Mouse (Mus musculus) MEL (cell line): ENCODE data around the gene Gnat2. TPM values are rescaled to one million over a fixed set of nuclear protein-coding genes. Genes with fewer than 3 reads are reported as not detected.
A peak's percentile ranks its signal among the peaks of the same experiment; 100 is the strongest.

ENCODE experiments used
- DNase-seq: peaks from one replicate; pipeline ENCODE4 v3.0.0; 2011; ENCODE audit warnings: low read depth, low spot score
- H3K27ac ChIP-seq: 2 replicates; pipeline ENCODE4 v1.5.1; 2012; ENCODE audit warnings: low read depth, mild to moderate bottlenecking, control low read depth, low read length, moderate library complexity; ENCODE audit not compliant: control insufficient read depth
- H3K27me3 ChIP-seq, 2 experiments: fragments of 150-350 bp in 1 of 2; sonication (generic) in 1 of 2; 2 replicates each; pipeline ENCODE4 v1.6.1; 2012; ENCODE audit warnings: low read length in 2 of 2, mild to moderate bottlenecking in 2 of 2, improper control_type of control experiment in 1 of 2, moderate library complexity in 1 of 2; ENCODE audit not compliant: insufficient read depth in 2 of 2, control insufficient read depth in 1 of 2
- H3K36me3 ChIP-seq, 2 experiments: 2 replicates each; pipeline ENCODE4 v1.6.1; 2012 to 2014; ENCODE audit warnings: low read length in 2 of 2, improper control_type of control experiment in 1 of 2, inconsistent platforms in 1 of 2, mild to moderate bottlenecking in 1 of 2; ENCODE audit not compliant: insufficient read depth in 2 of 2, control insufficient read depth in 1 of 2
- H3K4me1 ChIP-seq, 2 experiments: fragments of 150-350 bp in 1 of 2; sonication (generic) in 1 of 2; 2 replicates each; pipeline ENCODE4 v1.6.1; 2012; ENCODE audit warnings: low read length in 2 of 2, improper control_type of control experiment in 1 of 2, mild to moderate bottlenecking in 1 of 2; ENCODE audit not compliant: insufficient read depth in 2 of 2, control insufficient read depth in 1 of 2
- H3K4me3 ChIP-seq, 2 experiments: fragments of 150-350 bp in 1 of 2; sonication (generic) in 1 of 2; 2 replicates each; pipeline ENCODE4 v1.5.1; 2012; ENCODE audit warnings: low read depth in 2 of 2, low read length in 2 of 2, mild to moderate bottlenecking in 2 of 2, moderate library complexity in 2 of 2, control low read depth in 1 of 2, improper control_type of control experiment in 1 of 2; ENCODE audit not compliant: control insufficient read depth in 1 of 2, insufficient read depth in 1 of 2
- H3K79me2 ChIP-seq: 2 replicates; pipeline ENCODE4 v1.6.1; 2012; ENCODE audit warnings: mild to moderate bottlenecking, low read length, moderate library complexity; ENCODE audit not compliant: control insufficient read depth, poor library complexity, insufficient read depth
- H3K9ac ChIP-seq: 2 replicates; pipeline ENCODE4 v1.6.1; 2012; ENCODE audit warnings: low read depth, mild to moderate bottlenecking, control low read depth, low read length, moderate library complexity; ENCODE audit not compliant: control insufficient read depth, poor library complexity, severe bottlenecking
- H3K9me3 ChIP-seq: fragments of 150-350 bp; sonication (generic); replicated peaks from 2 replicates; pipeline ENCODE4 v1.6.1; 2012; ENCODE audit warnings: mild to moderate bottlenecking, low read length, improper control_type of control experiment, moderate library complexity; ENCODE audit not compliant: insufficient read depth
- BHLHE40 ChIP-seq: IDR thresholded peaks from 2 replicates; pipeline ENCODE4 v1.6.1; 2012; ENCODE audit warnings: low read depth, mild to moderate bottlenecking, inconsistent platforms, low read length, improper control_type of control experiment, borderline replicate concordance
- CHD1 ChIP-seq: IDR thresholded peaks from 2 replicates; pipeline ENCODE4 v1.6.1; 2012; ENCODE audit warnings: low read depth, mild to moderate bottlenecking, inconsistent platforms, low read length, improper control_type of control experiment
- CHD2 ChIP-seq: IDR thresholded peaks from 2 replicates; pipeline ENCODE4 v1.6.1; 2011; ENCODE audit warnings: low read length, improper control_type of control experiment
- CTCF ChIP-seq, 3 experiments: IDR thresholded peaks in 2 of 3; conservative IDR thresholded peaks in 1 of 3; 2 replicates each; pipeline ENCODE4 v1.5.1; 2011 to 2012; ENCODE audit warnings: low read length in 3 of 3, low read depth in 2 of 3, mild to moderate bottlenecking in 2 of 3, improper control_type of control experiment in 1 of 3, inconsistent platforms in 1 of 3, mixed read lengths in 1 of 3, moderate library complexity in 1 of 3; ENCODE audit not compliant: control insufficient read depth in 1 of 3, insufficient read depth in 1 of 3, poor library complexity in 1 of 3, severe bottlenecking in 1 of 3
- E2F4 ChIP-seq: IDR thresholded peaks from 2 replicates; pipeline ENCODE4 v1.6.1; 2011; ENCODE audit warnings: low read depth, low read length, improper control_type of control experiment, borderline replicate concordance
- ETS1 ChIP-seq: IDR thresholded peaks from 2 replicates; pipeline ENCODE4 v1.6.1; 2012; ENCODE audit warnings: low read depth, mild to moderate bottlenecking, inconsistent platforms, low read length, improper control_type of control experiment, moderate library complexity
- GABPA ChIP-seq: IDR thresholded peaks from 2 replicates; pipeline ENCODE4 v1.6.1; 2012; ENCODE audit warnings: low read depth, mild to moderate bottlenecking, inconsistent platforms, low read length, improper control_type of control experiment, moderate library complexity
- GATA1 ChIP-seq: IDR thresholded peaks from 2 replicates; pipeline ENCODE4 v1.6.1; 2011; ENCODE audit warnings: low read depth, low read length, improper control_type of control experiment
- HCFC1 ChIP-seq: IDR thresholded peaks from 2 replicates; pipeline ENCODE4 v1.6.1; 2012; ENCODE audit warnings: low read depth, mild to moderate bottlenecking, inconsistent platforms, low read length, improper control_type of control experiment, moderate library complexity
- JUND ChIP-seq: IDR thresholded peaks from 2 replicates; pipeline ENCODE4 v1.6.1; 2011; ENCODE audit warnings: low read depth, mild to moderate bottlenecking, improper control_type of control experiment, low read length
- MAX ChIP-seq: IDR thresholded peaks from 2 replicates; pipeline ENCODE4 v1.6.1; 2011; ENCODE audit warnings: low read length, improper control_type of control experiment
- MXI1 ChIP-seq: IDR thresholded peaks from 2 replicates; pipeline ENCODE4 v1.6.1; 2011; ENCODE audit warnings: mild to moderate bottlenecking, low read depth, low read length, improper control_type of control experiment
- MYC ChIP-seq: IDR thresholded peaks from 2 replicates; pipeline ENCODE4 v1.6.1; 2011; ENCODE audit warnings: low read depth, mild to moderate bottlenecking, low read length, improper control_type of control experiment, moderate library complexity
- NELFE ChIP-seq: IDR thresholded peaks from 2 replicates; pipeline ENCODE4 v1.6.1; 2011; ENCODE audit warnings: low read depth, low read length, improper control_type of control experiment
- NRF1 ChIP-seq: IDR thresholded peaks from 2 replicates; pipeline ENCODE4 v1.6.1; 2014; ENCODE audit warnings: low read depth, mild to moderate bottlenecking, inconsistent platforms, low read length, improper control_type of control experiment, moderate library complexity; ENCODE audit not compliant: poor library complexity, insufficient read depth, severe bottlenecking
- POLR2A ChIP-seq, 2 experiments: IDR thresholded peaks; 2 replicates each; pipeline ENCODE4 v1.6.1; 2011 to 2012; ENCODE audit warnings: low read length in 2 of 2, mild to moderate bottlenecking in 2 of 2, control low read depth in 1 of 2, improper control_type of control experiment in 1 of 2, low read depth in 1 of 2, moderate library complexity in 1 of 2; ENCODE audit not compliant: control insufficient read depth in 1 of 2, insufficient read depth in 1 of 2, poor library complexity in 1 of 2
- POLR2AphosphoS2 ChIP-seq: IDR thresholded peaks from 2 replicates; pipeline ENCODE4 v1.6.1; 2011; ENCODE audit warnings: low read length, improper control_type of control experiment
- SIN3A ChIP-seq: IDR thresholded peaks from 2 replicates; pipeline ENCODE4 v1.6.1; 2012; ENCODE audit warnings: low read length, improper control_type of control experiment, inconsistent platforms
- SMC3 ChIP-seq: IDR thresholded peaks from 2 replicates; pipeline ENCODE4 v1.6.1; 2011; ENCODE audit warnings: low read depth, low read length, improper control_type of control experiment
- TCF12 ChIP-seq: IDR thresholded peaks from 2 replicates; pipeline ENCODE4 v1.6.1; 2014; ENCODE audit warnings: low read depth, mild to moderate bottlenecking, inconsistent platforms, low read length, improper control_type of control experiment, moderate library complexity
- UBTF ChIP-seq: IDR thresholded peaks from 2 replicates; pipeline ENCODE4 v1.6.1; 2012; ENCODE audit warnings: low read depth, mild to moderate bottlenecking, inconsistent platforms, low read length, improper control_type of control experiment, moderate library complexity, borderline replicate concordance; ENCODE audit not compliant: insufficient read depth
- USF1 ChIP-seq: IDR thresholded peaks from 2 replicates; pipeline ENCODE4 v1.6.1; 2014; ENCODE audit warnings: low read depth, mild to moderate bottlenecking, inconsistent platforms, low read length, improper control_type of control experiment, moderate library complexity
- ZKSCAN1 ChIP-seq: IDR thresholded peaks from 2 replicates; pipeline ENCODE4 v1.6.1; 2012; ENCODE audit warnings: low read depth, mild to moderate bottlenecking, inconsistent platforms, low read length, improper control_type of control experiment, moderate library complexity
- ZNF384 ChIP-seq: IDR thresholded peaks from 2 replicates; pipeline ENCODE4 v1.6.1; 2012; ENCODE audit warnings: low read depth, mild to moderate bottlenecking, inconsistent platforms, low read length, improper control_type of control experiment
- polyA plus RNA-seq, 2 experiments: library from polyadenylated mRNA; stranded (reverse) in 1 of 2; unstranded in 1 of 2; fragments of >175 nt in 1 of 2; fragments of >200 nt in 1 of 2; gene quantifications; 2 replicates each; pipeline versions ENCODE4 v1.2.1 to v1.2.4; 2012; ENCODE audit warnings: low replicate concordance in 2 of 2, low read depth in 1 of 2; ENCODE audit not compliant: insufficient read length in 2 of 2, insufficient read depth in 1 of 2, missing spikeins in 1 of 2
- total RNA-seq: library from RNA; depleted of rRNA; stranded (reverse); fragments of 300-350 nt; gene quantifications from 2 replicates; pipeline ENCODE4 v1.2.3, GENCODE M21; 2012

Gnat2 gene
- total and polyA plus RNA-seq, 3 experiments: 4.7 to 12.4 TPM; not detected in 1

GRCm38 (mm10) chr3:108129804-108130203, 37.2 kb downstream of the Gnat2 start (continued):
- TF ChIP-seq USF1 (peak; percentile 89), NRF1 (no peak), MAX (no peak), SIN3A (peak; percentile 81), ZKSCAN1 (no peak), HCFC1 (peak; percentile 16; the same call in 1 of the 2 replicates), SMC3 (no peak), TCF12 (peak; percentile 84), CTCF (IDR thresholded peaks at IDR 0.05 in 2 of 3, conservative IDR thresholded peaks at IDR 0.05 in 1 of 3; ENCODE audit: control insufficient read depth in 1 of 3, insufficient read depth in 1 of 3, low read depth in 2 of 3, low read length in 3 of 3, poor library complexity in 1 of 3, severe bottlenecking in 1 of 3) (no peak), GATA1 (peak; percentile 92), GABPA (0 out of 2 replicates have a peak, but pooled peaks have one; percentile 17), UBTF (no peak), CHD1 (no peak), POLR2AphosphoS2 (no peak), CHD2 (no peak), BHLHE40 (peak; percentile 95), NELFE (0 out of 2 replicates have a peak, but pooled peaks have one; percentile 3), JUND (no peak)

DNA sequence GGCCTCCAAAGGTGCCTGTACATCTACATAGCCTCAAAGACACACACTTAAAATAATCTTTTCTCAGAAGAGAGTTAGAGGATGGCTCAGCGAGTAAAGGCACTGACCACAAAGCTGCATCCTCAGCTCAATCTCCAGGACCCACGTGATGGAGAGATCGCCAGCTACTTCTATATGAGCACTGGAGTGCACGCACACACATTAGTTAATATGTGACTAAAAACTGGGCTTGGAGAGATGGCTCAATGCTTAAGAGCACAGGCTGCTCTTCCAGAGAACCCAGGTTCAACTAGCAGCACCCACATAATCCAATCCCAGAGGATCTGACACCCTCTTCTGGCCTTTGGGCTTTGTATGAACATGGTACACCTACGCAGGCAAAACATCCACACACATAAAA, 38.6 kb downstream of the Gnat2 start:
- Histone ChIP-seq H3K4me3 (no peak overlapping the region), H3K4me1 (peaks cover 42 to 49% of the 10 kb centered on the region in 2 experiments), H3K27me3 (no peaks in the 10 kb centered on the region), H3K79me2 (peaks cover 53% of the 10 kb centered on the region), H3K27ac (0 out of 2 replicates have a peak overlapping the region, but pooled peaks have one; percentile 14), H3K9me3 (no peaks in the 10 kb centered on the region), H3K9ac (no peak overlapping the region), H3K36me3 (peaks cover 2 to 56% of the 10 kb centered on the region in 2 experiments; a peak in 3 of 4 replicates)
- TF ChIP-seq E2F4: no peak
- no peak for DNase-seq

- TF ChIP-seq GATA1: no peak
- no peak for TF ChIP-seq ZNF384
- TF ChIP-seq MAX: no peak
- TF ChIP-seq MXI1: no peak
- TF ChIP-seq JUND: no peak
- no peak for TF ChIP-seq POLR2A (IDR thresholded peaks at IDR 0.05; ENCODE audit: control insufficient read depth in 1 of 2, insufficient read depth in 1 of 2, low read depth in 1 of 2, low read length in 2 of 2, poor library complexity in 1 of 2)
- no peak for TF ChIP-seq UBTF
- no peak for TF ChIP-seq ETS1
- TF ChIP-seq USF1: no peak
- TF ChIP-seq GABPA: no peak
- no peak for TF ChIP-seq CHD2
- no peak for TF ChIP-seq CTCF (IDR thresholded peaks at IDR 0.05 in 2 of 3, conservative IDR thresholded peaks at IDR 0.05 in 1 of 3; ENCODE audit: control insufficient read depth in 1 of 3, insufficient read depth in 1 of 3, low read depth in 2 of 3, low read length in 3 of 3, poor library complexity in 1 of 3, severe bottlenecking in 1 of 3)
- TF ChIP-seq MYC: no peak
- TF ChIP-seq, all 39 proteins: peak for 0
- H3K27ac ChIP-seq: no peak overlapping the region
- peaks cover 4 to 54% of the 10 kb centered on the region in 2 experiments; a peak in 3 of 4 replicates for H3K36me3 ChIP-seq
- H3K4me1 ChIP-seq: peaks cover 42 to 47% of the 10 kb centered on the region in 2 experiments
- H3K9me3 ChIP-seq: no peaks in the 10 kb centered on the region
- H3K79me2 ChIP-seq: peaks cover 51% of the 10 kb centered on the region
- no peak overlapping the region for H3K9ac ChIP-seq
- no peak overlapping the region for H3K4me3 ChIP-seq
- H3K27me3 ChIP-seq: no peaks in the 10 kb centered on the region
- DNase-seq: no peak
Measured at GRCm38 (mm10) chr3:108131821-108132220, 39.2 kb downstream of the Gnat2 start.
